Mouse (Mus musculus) mature B cell (primary cell): ENCODE measurements around the gene Gmppa.

Source experiments
- in situ Hi-C: fragments of 300-500 bp; cut with MboI; formaldehyde crosslinking; loops from 2 replicates; pipeline ENCODE4 v1.14.3; 2019

Gene Gmppa

GRCm38 (mm10) chr1:75487040-75487404 is 51.3 kb downstream of the Gmppa start:
- in situ Hi-C loops: no loop called here

- in situ Hi-C loops: no loop called here
Measured at GRCm38 (mm10) chr1:75487405-75488161, 51.9 kb downstream of the Gmppa start.

GRCm38 (mm10) chr1:75490785-75491551 is 55.2 kb downstream of the Gmppa start:
- in situ Hi-C loops: no loop called here

GRCm38 (mm10) chr1:75492579-75493170 is 56.9 kb downstream of the Gmppa start:
- in situ Hi-C loops: no loop called here
